Mouse (Mus musculus) kidney, embryonic 15.5 days (tissue): ENCODE measurements at regions not wholly inside any gene's neighbourhood (a gene's known extent, or its start where the extent isn't known, plus 50 kb on each side); places are given as distances from the start of the nearest gene placed in this dataset.

Experiments used
- ATAC-seq: fragments of 200-750 bp; cut with Nextera tagmentation; replicated peaks from 2 replicates; pipeline ENCODE4 v1.8.0; 2017; ENCODE audit warnings: moderate TSS enrichment; ENCODE audit not compliant: low FRiP score
- H3K27ac ChIP-seq: fragments of 300-500 bp; sonication (generic); 2 replicates; pipeline ENCODE4 v1.5.1; 2015; ENCODE audit warnings: mild to moderate bottlenecking, inconsistent platforms
- H3K27me3 ChIP-seq: fragments of 300-500 bp; sonication (generic); 2 replicates; pipeline ENCODE4 v1.6.1; 2015; ENCODE audit warnings: inconsistent platforms
- H3K36me3 ChIP-seq: fragments of 300-500 bp; sonication (generic); 2 replicates; pipeline ENCODE4 v1.6.1; 2015; ENCODE audit warnings: inconsistent platforms
- H3K4me1 ChIP-seq: fragments of 300-500 bp; sonication (generic); 2 replicates; pipeline ENCODE4 v1.6.1; 2015; ENCODE audit warnings: inconsistent platforms
- H3K4me2 ChIP-seq: fragments of 300-500 bp; sonication (generic); 2 replicates; pipeline ENCODE4 v1.6.1; 2015; ENCODE audit warnings: moderate library complexity, mild to moderate bottlenecking, inconsistent platforms
- H3K4me3 ChIP-seq: fragments of 300-500 bp; sonication (generic); replicated peaks from 2 replicates; pipeline ENCODE4 v1.5.1; 2015; ENCODE audit warnings: mild to moderate bottlenecking, inconsistent platforms
- H3K9ac ChIP-seq: fragments of 300-500 bp; sonication (generic); 2 replicates; pipeline ENCODE4 v1.6.1; 2015; ENCODE audit warnings: mild to moderate bottlenecking, inconsistent platforms
- H3K9me3 ChIP-seq: fragments of 300-500 bp; sonication (generic); replicated peaks from 2 replicates; pipeline ENCODE4 v1.6.1; 2016; ENCODE audit warnings: inconsistent platforms
- WGBS: fragments of 180-500 bp; shearing (Covaris S2); methylation state at CpG from one replicate; pipeline ENCODE4 v1.1.7; 2015; ENCODE audit warnings: mixed read lengths; 5-methylcytosine and 5-hydroxymethylcytosine counted together

GRCm38 (mm10) chr1:121013839-121014503 is 318.4 kb downstream of the Insig2 start:
- no peak overlapping the region for H3K27ac ChIP-seq
- peak; percentile 49; the same call in 1 of the 2 replicates for ATAC-seq
- 30% methylated on average over 12 of the region's 12 CpGs for WGBS
- H3K9me3 ChIP-seq: no peaks in the 10 kb centered on the region
- no peaks in the 10 kb centered on the region for H3K4me1 ChIP-seq
- peaks cover 5% of the 10 kb centered on the region; the same call in 1 of the 2 replicates for H3K27me3 ChIP-seq
- H3K36me3 ChIP-seq: no peaks in the 10 kb centered on the region
- no peak overlapping the region for H3K4me3 ChIP-seq
- H3K9ac ChIP-seq: no peak overlapping the region
- no peak overlapping the region for H3K4me2 ChIP-seq

- H3K4me3 ChIP-seq: no peak overlapping the region
- H3K4me2 ChIP-seq: no peak overlapping the region
- no peak overlapping the region for H3K27ac ChIP-seq
- H3K36me3 ChIP-seq: no peaks in the 10 kb centered on the region
- H3K9ac ChIP-seq: no peak overlapping the region
- WGBS: 100% methylated on average over 2 of the region's 2 CpGs
- no peaks in the 10 kb centered on the region for H3K9me3 ChIP-seq
- ATAC-seq: no peak
- H3K27me3 ChIP-seq: no peaks in the 10 kb centered on the region
- H3K4me1 ChIP-seq: no peaks in the 10 kb centered on the region
Observed at GRCm38 (mm10) chr1:121029375-121029774, 303.0 kb downstream of the Insig2 start.

GRCm38 (mm10) chr1:121034761-121035393 is 297.5 kb downstream of the Insig2 start:
- Histone ChIP-seq H3K27ac (no peak overlapping the region), H3K9ac (no peak overlapping the region), H3K4me1 (no peaks in the 10 kb centered on the region), H3K4me3 (no peak overlapping the region), H3K27me3 (no peaks in the 10 kb centered on the region), H3K4me2 (no peak overlapping the region), H3K9me3 (no peaks in the 10 kb centered on the region), H3K36me3 (no peaks in the 10 kb centered on the region)
- WGBS: 91% methylated on average over 10 of the region's 10 CpGs
- ATAC-seq: no peak

GRCm38 (mm10) chr1:121046581-121046980 is 285.8 kb downstream of the Insig2 start:
- 75% methylated on average over 6 of the region's 6 CpGs for WGBS
- Histone ChIP-seq H3K9ac (no peak overlapping the region), H3K4me1 (peaks cover 12% of the 10 kb centered on the region; the same call in 1 of the 2 replicates), H3K27me3 (peaks cover 7% of the 10 kb centered on the region; the same call in 1 of the 2 replicates), H3K4me2 (no peak overlapping the region), H3K36me3 (no peaks in the 10 kb centered on the region), H3K4me3 (no peak overlapping the region), H3K9me3 (no peaks in the 10 kb centered on the region), H3K27ac (no peak overlapping the region)
- ATAC-seq: no peak

GRCm38 (mm10) chr1:121047406-121047805 is 285.0 kb downstream of the Insig2 start:
- H3K4me2 ChIP-seq: no peak overlapping the region
- WGBS: 42% methylated on average over 2 of the region's 2 CpGs
- ATAC-seq: no peak

GRCm38 (mm10) chr1:121049684-121050083 is 282.7 kb downstream of the Insig2 start:
- no peak overlapping the region for H3K4me3 ChIP-seq
- 88% methylated on average over 4 of the region's 4 CpGs for WGBS
- no peak overlapping the region for H3K9ac ChIP-seq
- peaks cover 13% of the 10 kb centered on the region; the same call in 1 of the 2 replicates for H3K4me1 ChIP-seq
- H3K4me2 ChIP-seq: no peak overlapping the region
- H3K27me3 ChIP-seq: peaks cover 7% of the 10 kb centered on the region; the same call in 1 of the 2 replicates
- no peak overlapping the region for H3K27ac ChIP-seq
- H3K9me3 ChIP-seq: no peaks in the 10 kb centered on the region
- no peak for ATAC-seq
- H3K36me3 ChIP-seq: no peaks in the 10 kb centered on the region

More at GRCm38 (mm10) chr1:121047406-121047805, 285.0 kb downstream of the Insig2 start:
- H3K36me3 ChIP-seq: no peaks in the 10 kb centered on the region
- no peak overlapping the region for H3K9ac ChIP-seq
- H3K27ac ChIP-seq: peak overlapping the region; percentile 45
- H3K4me3 ChIP-seq: no peak overlapping the region
- no peaks in the 10 kb centered on the region for H3K9me3 ChIP-seq
- peaks cover 13% of the 10 kb centered on the region; the same call in 1 of the 2 replicates for H3K4me1 ChIP-seq
- peaks cover 7% of the 10 kb centered on the region; the same call in 1 of the 2 replicates for H3K27me3 ChIP-seq

GRCm38 (mm10) chr1:121050695-121051495 is 281.5 kb downstream of the Insig2 start:
- no peak overlapping the region for H3K4me3 ChIP-seq
- H3K4me2 ChIP-seq: no peak overlapping the region
- ATAC-seq: peak; percentile 70
- H3K27ac ChIP-seq: no peak overlapping the region
- H3K4me1 ChIP-seq: peaks cover 13% of the 10 kb centered on the region; the same call in 1 of the 2 replicates
- WGBS: 12% methylated on average over 9 of the region's 12 CpGs
- peaks cover 7% of the 10 kb centered on the region; the same call in 1 of the 2 replicates for H3K27me3 ChIP-seq
- H3K9ac ChIP-seq: no peak overlapping the region
- no peaks in the 10 kb centered on the region for H3K36me3 ChIP-seq
- no peaks in the 10 kb centered on the region for H3K9me3 ChIP-seq

- Histone ChIP-seq H3K4me2 (no peak overlapping the region), H3K27ac (no peak overlapping the region), H3K4me1 (peaks cover 11% of the 10 kb centered on the region; the same call in 1 of the 2 replicates), H3K9ac (no peak overlapping the region), H3K36me3 (no peaks in the 10 kb centered on the region), H3K27me3 (peaks cover 7% of the 10 kb centered on the region; the same call in 1 of the 2 replicates), H3K4me3 (no peak overlapping the region), H3K9me3 (no peaks in the 10 kb centered on the region)
- no peak for ATAC-seq
- WGBS: 57% methylated on average over 6 of the region's 6 CpGs
Observed at GRCm38 (mm10) chr1:121051496-121052119, 280.8 kb downstream of the Insig2 start.

GRCm38 (mm10) chr1:121052120-121052501 is 280.3 kb downstream of the Insig2 start:
- H3K27ac ChIP-seq: no peak overlapping the region
- H3K4me3 ChIP-seq: no peak overlapping the region
- no peaks in the 10 kb centered on the region for H3K36me3 ChIP-seq
- H3K9ac ChIP-seq: no peak overlapping the region
- no peaks in the 10 kb centered on the region for H3K9me3 ChIP-seq
- peaks cover 7% of the 10 kb centered on the region; the same call in 1 of the 2 replicates for H3K27me3 ChIP-seq
- H3K4me2 ChIP-seq: no peak overlapping the region
- 83% methylated on average over 5 of the region's 5 CpGs for WGBS
- peaks cover 11% of the 10 kb centered on the region; the same call in 1 of the 2 replicates for H3K4me1 ChIP-seq
- no peak for ATAC-seq

- H3K27me3 ChIP-seq: peaks cover 7% of the 10 kb centered on the region; the same call in 1 of the 2 replicates
- WGBS: 29% methylated on average over 11 of the region's 11 CpGs
- no peak overlapping the region for H3K27ac ChIP-seq
- H3K4me3 ChIP-seq: no peak overlapping the region
- peaks cover 6% of the 10 kb centered on the region; the same call in 1 of the 2 replicates for H3K4me1 ChIP-seq
- H3K36me3 ChIP-seq: no peaks in the 10 kb centered on the region
- H3K9me3 ChIP-seq: no peaks in the 10 kb centered on the region
- 0 out of 2 replicates have a peak, but pooled peaks have one; percentile 9 for ATAC-seq
- H3K4me2 ChIP-seq: no peak overlapping the region
- H3K9ac ChIP-seq: no peak overlapping the region
Observed at GRCm38 (mm10) chr1:121053692-121054091, 278.7 kb downstream of the Insig2 start.

- Histone ChIP-seq H3K9me3 (no peaks in the 10 kb centered on the region), H3K4me2 (no peak overlapping the region), H3K36me3 (no peaks in the 10 kb centered on the region), H3K4me3 (no peak overlapping the region), H3K4me1 (no peaks in the 10 kb centered on the region), H3K9ac (no peak overlapping the region), H3K27ac (no peak overlapping the region), H3K27me3 (no peaks in the 10 kb centered on the region)
- whole genome bisulfite sequencing: 82% methylated on average over 1 of the region's 1 CpGs
- ATAC-seq: no peak
Observed at GRCm38 (mm10) chr1:121074569-121074968, 257.8 kb downstream of the Insig2 start.
